Mouse (Mus musculus) testis, adult 2 months (tissue): ENCODE results near the gene Emcn.

Experiments used
- CTCF ChIP-seq: fragments of 200-500 bp; IDR thresholded peaks from 2 replicates; pipeline ENCODE4 v1.5.1; 2012; ENCODE audit warnings: low read depth, mild to moderate bottlenecking, inconsistent platforms, low read length, moderate library complexity; ENCODE audit not compliant: control insufficient read depth, insufficient read depth, insufficient replicate concordance
- POLR2A ChIP-seq: fragments of 200-500 bp; IDR thresholded peaks from 2 replicates; pipeline ENCODE4 v1.6.1; 2012; ENCODE audit warnings: low read depth, mild to moderate bottlenecking, inconsistent platforms, low read length, moderate library complexity; ENCODE audit not compliant: control insufficient read depth

GRCm38 (mm10) chr3:137367123-137367825, 26.4 kb downstream of the Emcn start:
- no peak for TF ChIP-seq CTCF
- no peak for TF ChIP-seq POLR2A
